Comparison of ENCODE assay signal across 17 mouse cellular contexts in genomic region chr5:151201220-151201619, GRCm38 (mm10).
"Had no signal": no experiment of that assay in that cellular context is flagged by ENCODE, and none has a peak within 500 bp of the region (broad histone marks: within the 10 kb centered on the region; RNA-seq: fewer than 3 reads in every experiment).

No protein-coding gene starts in this region.

- H3K4me1 ChIP-seq: megakaryocyte, embryonic 14.5 days; midbrain, embryonic 15.5 days; neural tube, embryonic 12.5 days had no signal

- ATAC-seq: lung, postnatal 0 days; midbrain, embryonic 13.5 days; midbrain, embryonic 15.5 days had no signal

- H3K36me3 ChIP-seq: lung, embryonic 15.5 days; midbrain, embryonic 13.5 days; midbrain, embryonic 15.5 days; neural tube, embryonic 12.5 days; stomach, embryonic 15.5 days had no signal

- H3K27me3 ChIP-seq: lung, embryonic 15.5 days; megakaryocyte, embryonic 14.5 days; midbrain, embryonic 13.5 days; midbrain, embryonic 15.5 days; neural tube, embryonic 12.5 days; stomach, embryonic 15.5 days had no signal

- H3K27ac ChIP-seq: lung, embryonic 15.5 days; macrophage; midbrain, embryonic 13.5 days; midbrain, embryonic 15.5 days; neural tube, embryonic 12.5 days; stomach, postnatal 0 days had no signal

- H3K9ac ChIP-seq: lung, embryonic 15.5 days; midbrain, embryonic 13.5 days; midbrain, embryonic 15.5 days; neural tube, embryonic 12.5 days; stomach, embryonic 15.5 days had no signal

- H3K9me3 ChIP-seq: lung, embryonic 15.5 days; midbrain, embryonic 13.5 days; midbrain, embryonic 15.5 days; neural tube, embryonic 12.5 days; stomach, embryonic 15.5 days had no signal

- H3K4me3 ChIP-seq: lung, embryonic 15.5 days; megakaryocyte, embryonic 14.5 days; midbrain, embryonic 13.5 days; midbrain, embryonic 15.5 days; neural tube, embryonic 12.5 days; stomach, embryonic 15.5 days had no signal

- DNase-seq: lung, adult 2 months; lung, postnatal 14 days; lung, postnatal 36 days; right cerebral cortex, postnatal 14 days; thymus, adult 2 months; thymus, postnatal 25 days; thymus, postnatal 4 days had no signal

- H3K4me2 ChIP-seq: lung, embryonic 15.5 days; midbrain, embryonic 11.5 days; midbrain, embryonic 13.5 days; midbrain, embryonic 15.5 days; neural tube, embryonic 12.5 days; stomach, embryonic 15.5 days had no signal
